Mouse (Mus musculus) limb, embryonic 14.5 days (tissue): ENCODE measurements around the gene Stk38. TPM values are rescaled to one million over a fixed set of nuclear protein-coding genes. Genes with fewer than 3 reads are reported as not detected.
A peak's percentile ranks its signal among the peaks of the same experiment; 100 is the strongest.

Experiments
- ATAC-seq: fragments of 200-750 bp; cut with Nextera tagmentation; 2 replicates; pipeline ENCODE4 v1.8.0; 2017; ENCODE audit warnings: low read depth, moderate number of reproducible peaks, moderate TSS enrichment; ENCODE audit not compliant: low FRiP score
- DNase-seq: peaks from one replicate; pipeline ENCODE4 v3.0.0-alpha.2; 2015; ENCODE audit warnings: low spot score
- H3K27ac ChIP-seq: fragments of 300-500 bp; sonication (generic); replicated peaks from 2 replicates; pipeline ENCODE4 v1.5.1; 2014; ENCODE audit warnings: low read depth, mild to moderate bottlenecking, low read length, moderate library complexity, mixed read lengths
- H3K27me3 ChIP-seq: fragments of 300-500 bp; sonication (generic); 2 replicates; pipeline ENCODE4 v1.6.1; 2014; ENCODE audit warnings: low read length, mixed read lengths; ENCODE audit not compliant: control insufficient read depth, insufficient read depth
- H3K36me3 ChIP-seq: fragments of 300-500 bp; sonication (generic); 2 replicates; pipeline ENCODE4 v1.6.1; 2014; ENCODE audit warnings: mild to moderate bottlenecking, low read length, moderate library complexity, mixed read lengths; ENCODE audit not compliant: control insufficient read depth, insufficient read depth
- H3K4me1 ChIP-seq: fragments of 300-500 bp; sonication (generic); 2 replicates; pipeline ENCODE4 v1.6.1; 2014; ENCODE audit warnings: antibody characterized with exemption, low read length, mixed read lengths; ENCODE audit not compliant: control insufficient read depth, insufficient read depth
- H3K4me2 ChIP-seq: fragments of 300-500 bp; sonication (generic); replicated peaks from 2 replicates; pipeline ENCODE4 v1.6.1; 2014; ENCODE audit warnings: low read depth, mild to moderate bottlenecking, low read length, moderate library complexity; ENCODE audit not compliant: severe bottlenecking
- H3K4me3 ChIP-seq: fragments of 300-500 bp; sonication (generic); replicated peaks from 2 replicates; pipeline ENCODE4 v1.5.1; 2014; ENCODE audit warnings: low read length
- H3K9ac ChIP-seq: fragments of 300-500 bp; sonication (generic); 2 replicates; pipeline ENCODE4 v1.6.1; 2014; ENCODE audit warnings: mild to moderate bottlenecking, low read depth, low read length, moderate library complexity; ENCODE audit not compliant: severe bottlenecking
- H3K9me3 ChIP-seq: fragments of 300-500 bp; sonication (generic); 2 replicates; pipeline ENCODE4 v1.6.1; 2016; ENCODE audit warnings: low read length; ENCODE audit not compliant: control insufficient read depth
- POLR2A ChIP-seq: fragments of 200-500 bp; IDR thresholded peaks from 2 replicates; pipeline ENCODE4 v1.8.0; 2012; ENCODE audit warnings: inconsistent platforms, mild to moderate bottlenecking, moderate library complexity, borderline replicate concordance; ENCODE audit not compliant: insufficient read depth, insufficient read length; ENCODE audit errors: extremely low read depth
- WGBS: fragments of 180-500 bp; shearing (Covaris S2); extraction: QIAGEN DNeasy Blood & Tissue Kit; methylation state at CpG from one replicate; pipeline ENCODE4 v1.1.7; 2014; 5-methylcytosine and 5-hydroxymethylcytosine counted together
- polyA plus RNA-seq, 2 experiments: library from polyadenylated mRNA; depleted of rRNA in 1 of 2; stranded (reverse) in 1 of 2; unstranded in 1 of 2; fragments of >200 nt; fragmentation: Nextera tagmentation in 1 of 2; extraction: Ambion mirVana in 1 of 2; gene quantifications; 2 replicates each; pipeline versions ENCODE4 v1.2.1 to v1.2.3; 2012 to 2014

The Stk38 gene
- polyA plus RNA-seq, 2 experiments, result 86.6 to 115 TPM

DNA sequence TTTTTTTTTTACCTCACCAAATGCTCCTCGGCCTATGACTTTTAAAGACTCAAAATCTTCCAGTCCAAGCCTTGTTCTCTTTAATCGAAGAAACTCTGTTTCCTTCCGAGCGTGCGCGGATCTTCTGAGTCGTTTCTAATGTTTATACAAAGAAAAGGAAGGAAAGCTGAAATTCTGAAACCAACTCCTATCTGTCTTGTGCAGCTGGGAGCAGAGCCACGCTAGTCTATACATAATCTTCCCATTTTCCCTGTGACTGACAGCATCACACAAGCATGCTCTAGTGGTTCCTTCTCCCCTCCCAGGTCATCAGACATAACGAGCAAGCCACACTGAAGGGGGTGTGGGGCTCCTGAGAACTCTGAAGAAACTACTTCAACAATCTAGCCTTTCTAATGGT is 16.5 kb downstream of the Stk38 start:
- Histone ChIP-seq H3K27me3 (no peaks in the 10 kb centered on the region), H3K27ac (no peak overlapping the region), H3K9ac (no peak overlapping the region), H3K9me3 (no peaks in the 10 kb centered on the region), H3K4me3 (no peak overlapping the region), H3K36me3 (peaks cover 69% of the 10 kb centered on the region), H3K4me2 (no peak overlapping the region), H3K4me1 (no peaks in the 10 kb centered on the region)
- DNase-seq (no peak), ATAC-seq (no peak)
- 88% methylated on average over 9 of the region's 9 CpGs for WGBS
- no peak for TF ChIP-seq POLR2A

- H3K4me2 ChIP-seq, result no peak overlapping the region
- DNase-seq (no peak), ATAC-seq (no peak)
- H3K27ac ChIP-seq, result no peak overlapping the region
- H3K4me1 ChIP-seq, result no peaks in the 10 kb centered on the region
- no peak overlapping the region for H3K4me3 ChIP-seq
- 86% methylated on average over 4 of the region's 4 CpGs for WGBS
- no peak overlapping the region for H3K9ac ChIP-seq
- H3K27me3 ChIP-seq, result no peaks in the 10 kb centered on the region
- no peak for TF ChIP-seq POLR2A
- H3K9me3 ChIP-seq, result no peaks in the 10 kb centered on the region
- peaks cover 78% of the 10 kb centered on the region for H3K36me3 ChIP-seq
These were observed 17.7 kb downstream of the Stk38 start for GRCm38 (mm10) chr17:28990060-28990459.

- TF ChIP-seq POLR2A, result no peak
- no peaks in the 10 kb centered on the region for H3K27me3 ChIP-seq
- no peak for DNase-seq
- peaks cover 75% of the 10 kb centered on the region for H3K36me3 ChIP-seq
- no peak overlapping the region for H3K4me2 ChIP-seq
- no peak overlapping the region for H3K27ac ChIP-seq
- no peak overlapping the region for H3K4me3 ChIP-seq
- ATAC-seq, result no peak
- no peaks in the 10 kb centered on the region for H3K4me1 ChIP-seq
- 88% methylated on average over 3 of the region's 3 CpGs for WGBS
- no peaks in the 10 kb centered on the region for H3K9me3 ChIP-seq
- H3K9ac ChIP-seq, result no peak overlapping the region
These were observed 18.8 kb downstream of the Stk38 start for GRCm38 (mm10) chr17:28988996-28989395.

GRCm38 (mm10) chr17:28988291-28988690 is 19.5 kb downstream of the Stk38 start:
- Histone ChIP-seq H3K9ac (no peak overlapping the region), H3K4me1 (no peaks in the 10 kb centered on the region), H3K36me3 (peaks cover 82% of the 10 kb centered on the region), H3K27ac (no peak overlapping the region), H3K27me3 (no peaks in the 10 kb centered on the region), H3K4me3 (no peak overlapping the region), H3K4me2 (no peak overlapping the region), H3K9me3 (no peaks in the 10 kb centered on the region)
- TF ChIP-seq POLR2A, result no peak
- ATAC-seq (no peak), DNase-seq (peak; percentile 23)
- 79% methylated on average over 4 of the region's 4 CpGs for WGBS

DNA sequence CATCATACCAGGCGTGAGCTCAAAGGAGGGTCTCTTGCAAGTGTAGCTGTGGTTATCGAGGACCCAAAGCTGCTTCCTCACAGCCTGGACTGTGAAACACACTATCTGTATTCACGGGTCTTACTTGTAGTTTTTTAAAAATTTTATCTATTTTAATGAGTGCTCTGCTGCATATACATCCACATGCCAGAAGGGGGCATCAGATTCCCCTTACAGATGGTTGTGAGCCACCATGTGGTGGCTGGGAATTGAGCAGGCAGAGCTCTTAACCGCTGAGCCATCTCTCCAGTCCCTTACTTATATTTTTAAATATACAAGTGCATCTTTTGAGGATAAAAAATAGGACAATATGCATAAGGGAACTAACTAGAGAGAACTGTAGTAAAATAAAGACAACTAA is 20.1 kb downstream of the Stk38 start:
- peak; percentile 38 for DNase-seq
- WGBS, result 73% methylated on average over 4 of the region's 4 CpGs

DNA sequence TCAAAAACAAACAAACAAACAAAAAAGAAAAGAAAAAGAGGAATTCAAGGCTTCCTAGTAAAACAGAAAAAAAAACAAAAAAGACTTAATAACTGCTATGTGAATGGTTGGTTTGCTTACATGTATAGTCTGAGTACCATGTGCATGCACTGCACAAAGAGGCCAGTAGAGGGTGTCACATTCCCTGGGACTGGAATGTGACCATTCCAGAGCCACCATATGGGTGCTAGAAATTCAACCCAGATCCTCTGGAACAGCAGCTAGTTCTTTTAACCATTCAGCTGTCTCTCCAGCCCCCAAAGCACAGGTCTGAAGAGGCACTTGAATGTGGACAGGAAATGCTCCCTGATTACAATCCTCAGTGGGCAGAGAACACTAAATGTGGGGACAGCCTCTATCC is 21.0 kb downstream of the Stk38 start:
- H3K36me3 ChIP-seq, result peaks cover 91% of the 10 kb centered on the region
- no peaks in the 10 kb centered on the region for H3K27me3 ChIP-seq
- no peak for ATAC-seq
- H3K4me1 ChIP-seq, result no peaks in the 10 kb centered on the region
- no peaks in the 10 kb centered on the region for H3K9me3 ChIP-seq
- DNase-seq, result no peak
- no peak overlapping the region for H3K27ac ChIP-seq
- TF ChIP-seq POLR2A, result no peak
- H3K9ac ChIP-seq, result no peak overlapping the region
- H3K4me2 ChIP-seq, result no peak overlapping the region
- H3K4me3 ChIP-seq, result no peak overlapping the region

More for the DNA sequence above, 20.1 kb downstream of the Stk38 start:
- Histone ChIP-seq H3K9me3 (no peaks in the 10 kb centered on the region), H3K27ac (no peak overlapping the region), H3K4me2 (no peak overlapping the region), H3K4me3 (no peak overlapping the region), H3K9ac (no peak overlapping the region), H3K36me3 (peaks cover 88% of the 10 kb centered on the region), H3K27me3 (no peaks in the 10 kb centered on the region), H3K4me1 (no peaks in the 10 kb centered on the region)
- TF ChIP-seq POLR2A, result no peak
- no peak; the same call in 1 of the 2 replicates for ATAC-seq
